Mouse (Mus musculus) liver, postnatal 0 days (tissue): ENCODE measurements at regions not wholly inside any gene's neighbourhood (a gene's known extent, or its start where the extent isn't known, plus 50 kb on each side); places are given as distances from the start of the nearest gene placed in this dataset.

Experiments used
- ATAC-seq: fragments of 200-750 bp; cut with Nextera tagmentation; 2 replicates; pipeline ENCODE4 v1.8.0; 2017; ENCODE audit warnings: mild to moderate bottlenecking, moderate library complexity
- DNase-seq: peaks from one replicate; pipeline ENCODE4 v3.0.0-alpha.2; 2016
- H3K27ac ChIP-seq: fragments of 300-500 bp; sonication (generic); 2 replicates; pipeline ENCODE4 v1.5.1; 2014; ENCODE audit warnings: antibody characterized with exemption, moderate library complexity, mild to moderate bottlenecking, low read depth
- H3K27me3 ChIP-seq: fragments of 300-500 bp; sonication (generic); 2 replicates; pipeline ENCODE4 v1.6.1; 2014; ENCODE audit warnings: low read length, control low read depth, mixed read lengths; ENCODE audit not compliant: insufficient read depth
- H3K36me3 ChIP-seq: fragments of 300-500 bp; sonication (generic); replicated peaks from 2 replicates; pipeline ENCODE4 v1.6.1; 2014; ENCODE audit warnings: mild to moderate bottlenecking, control low read depth, low read length, moderate library complexity, mixed read lengths; ENCODE audit not compliant: insufficient read depth
- H3K4me1 ChIP-seq: fragments of 300-500 bp; sonication (generic); 2 replicates; pipeline ENCODE4 v1.6.1; 2014; ENCODE audit warnings: antibody characterized with exemption, mild to moderate bottlenecking, control low read depth; ENCODE audit not compliant: insufficient read depth
- H3K4me2 ChIP-seq: fragments of 300-500 bp; sonication (generic); 2 replicates; pipeline ENCODE4 v1.6.1; 2014; ENCODE audit warnings: low read depth, mild to moderate bottlenecking, low read length, moderate library complexity, mixed read lengths
- H3K4me3 ChIP-seq: fragments of 300-500 bp; sonication (generic); 2 replicates; pipeline ENCODE4 v1.5.1; 2014; ENCODE audit warnings: low read depth, low read length
- H3K9ac ChIP-seq: fragments of 300-500 bp; sonication (generic); replicated peaks from 2 replicates; pipeline ENCODE4 v1.6.1; 2014; ENCODE audit warnings: mild to moderate bottlenecking, moderate library complexity
- H3K9me3 ChIP-seq: fragments of 300-500 bp; sonication (generic); 2 replicates; pipeline ENCODE4 v1.6.1; 2016; ENCODE audit warnings: mild to moderate bottlenecking, control low read depth, low read length, mixed read lengths
- CTCF ChIP-seq: sonication (generic); IDR thresholded peaks from 2 replicates; pipeline ENCODE4 v1.5.1; 2016; ENCODE audit warnings: antibody characterized with exemption, low read depth
- EP300 ChIP-seq: IDR thresholded peaks from 2 replicates; pipeline ENCODE4 v1.6.1; 2016; ENCODE audit warnings: antibody characterized with exemption, low read depth, mild to moderate bottlenecking
- WGBS: fragments of 180-500 bp; shearing (Covaris S2); extraction: QIAGEN DNeasy Blood & Tissue Kit; methylation state at CpG from one replicate; pipeline ENCODE4 v1.1.7; 2014; ENCODE audit not compliant: insufficient replicate concordance; 5-methylcytosine and 5-hydroxymethylcytosine counted together

GRCm38 (mm10) chr6:49716945-49717344 lies 105.6 kb upstream of the Npy start:
- Histone ChIP-seq H3K9ac (no peak overlapping the region), H3K4me1 (no peaks in the 10 kb centered on the region), H3K9me3 (no peaks in the 10 kb centered on the region), H3K27ac (no peak overlapping the region), H3K36me3 (no peaks in the 10 kb centered on the region), H3K4me3 (no peak overlapping the region), H3K4me2 (no peak overlapping the region), H3K27me3 (no peaks in the 10 kb centered on the region)
- DNase-seq: no peak
- no peak for ATAC-seq
- WGBS: 52% methylated on average over 1 of the region's 1 CpGs
- TF ChIP-seq EP300: no peak
- no peak for TF ChIP-seq CTCF

- H3K4me1 ChIP-seq: no peaks in the 10 kb centered on the region
- TF ChIP-seq CTCF (no peak), EP300 (no peak)
- no peak overlapping the region for H3K4me2 ChIP-seq
- no peaks in the 10 kb centered on the region for H3K36me3 ChIP-seq
- H3K27me3 ChIP-seq: no peaks in the 10 kb centered on the region
- no peak for DNase-seq
- 63% methylated on average over 5 of the region's 5 CpGs for WGBS
- no peak overlapping the region for H3K9ac ChIP-seq
- no peak overlapping the region for H3K27ac ChIP-seq
- no peaks in the 10 kb centered on the region for H3K9me3 ChIP-seq
- H3K4me3 ChIP-seq: no peak overlapping the region
- ATAC-seq: no peak
Measured at GRCm38 (mm10) chr6:49733191-49733590, 89.3 kb upstream of the Npy start.

- H3K36me3 ChIP-seq: no peaks in the 10 kb centered on the region
- ATAC-seq: no peak
Measured at GRCm38 (mm10) chr6:49743157-49743556, 79.4 kb upstream of the Npy start.

GRCm38 (mm10) chr6:49745301-49745700 lies 77.2 kb upstream of the Npy start:
- H3K36me3 ChIP-seq: no peaks in the 10 kb centered on the region
- no peaks in the 10 kb centered on the region for H3K9me3 ChIP-seq
- H3K4me2 ChIP-seq: no peak overlapping the region
- H3K27me3 ChIP-seq: no peaks in the 10 kb centered on the region
- H3K4me3 ChIP-seq: no peak overlapping the region
- H3K9ac ChIP-seq: no peak overlapping the region
- no peak for TF ChIP-seq EP300
- 80% methylated on average over 4 of the region's 4 CpGs for WGBS
- ATAC-seq (no peak), DNase-seq (no peak)
- H3K4me1 ChIP-seq: no peaks in the 10 kb centered on the region
- H3K27ac ChIP-seq: no peak overlapping the region

More at GRCm38 (mm10) chr6:49743157-49743556, 79.4 kb upstream of the Npy start:
- no peak overlapping the region for H3K4me2 ChIP-seq
- H3K27me3 ChIP-seq: no peaks in the 10 kb centered on the region
- no peaks in the 10 kb centered on the region for H3K9me3 ChIP-seq
- H3K4me3 ChIP-seq: no peak overlapping the region
- H3K27ac ChIP-seq: no peak overlapping the region
- WGBS: 29% methylated on average over 3 of the region's 3 CpGs
- no peaks in the 10 kb centered on the region for H3K4me1 ChIP-seq
- TF ChIP-seq CTCF: no peak
- no peak for TF ChIP-seq EP300
- DNase-seq: no peak
- H3K9ac ChIP-seq: no peak overlapping the region

- Histone ChIP-seq H3K4me3 (no peak overlapping the region), H3K36me3 (no peaks in the 10 kb centered on the region), H3K4me1 (no peaks in the 10 kb centered on the region), H3K27ac (no peak overlapping the region), H3K27me3 (no peaks in the 10 kb centered on the region), H3K9ac (no peak overlapping the region), H3K4me2 (no peak overlapping the region), H3K9me3 (no peaks in the 10 kb centered on the region)
- ATAC-seq (no peak), DNase-seq (no peak)
- 52% methylated on average over 2 of the region's 2 CpGs for WGBS
- no peak for TF ChIP-seq EP300
- no peak for TF ChIP-seq CTCF
Measured at GRCm38 (mm10) chr6:49750544-49750943, 72.0 kb upstream of the Npy start.

GRCm38 (mm10) chr6:49759614-49760013 lies 62.9 kb upstream of the Npy start:
- Histone ChIP-seq H3K36me3 (no peaks in the 10 kb centered on the region), H3K9me3 (no peaks in the 10 kb centered on the region), H3K9ac (no peak overlapping the region), H3K4me3 (no peak overlapping the region), H3K27me3 (no peaks in the 10 kb centered on the region), H3K27ac (no peak overlapping the region), H3K4me2 (no peak overlapping the region), H3K4me1 (no peaks in the 10 kb centered on the region)
- DNase-seq (no peak), ATAC-seq (no peak)
- TF ChIP-seq EP300: no peak
- no peak for TF ChIP-seq CTCF
- WGBS: 53% methylated on average over 6 of the region's 6 CpGs

GRCm38 (mm10) chr6:49764746-49765145 lies 57.8 kb upstream of the Npy start:
- no peak for ATAC-seq
- TF ChIP-seq EP300 (no peak), CTCF (no peak)
- no peak overlapping the region for H3K9ac ChIP-seq
- H3K27ac ChIP-seq: no peak overlapping the region
- WGBS: 61% methylated on average over 4 of the region's 4 CpGs
- no peaks in the 10 kb centered on the region for H3K4me1 ChIP-seq
- no peaks in the 10 kb centered on the region for H3K9me3 ChIP-seq
- no peak for DNase-seq
- no peaks in the 10 kb centered on the region for H3K27me3 ChIP-seq
- no peak overlapping the region for H3K4me2 ChIP-seq
- H3K36me3 ChIP-seq: no peaks in the 10 kb centered on the region
- no peak overlapping the region for H3K4me3 ChIP-seq
